Mouse (Mus musculus): ENCODE measurements around the gene Ftsj3. TPM values are rescaled to one million over a fixed set of nuclear protein-coding genes. Genes with fewer than 3 reads are reported as not detected.
"Not testable (repeated sequence)": the region's sequence is repeated elsewhere in the genome, so short reads cannot be mapped to it uniquely, and the experiment has no call there.

Gene Ftsj3
- polyA plus RNA-seq, 1 experiment, result 0.56 TPM

GRCm38 (mm10) chr11:106264988-106265387, 9.1 kb upstream of the Ftsj3 start:
- Histone ChIP-seq H3K9me3 (ENCODE audit: control insufficient read depth, low read length) (no peaks in the 10 kb centered on the region), H3K4me1 (ENCODE audit: control insufficient read depth) (peaks cover 23% of the 10 kb centered on the region), H3K27me3 (ENCODE audit: control insufficient read depth) (no peaks in the 10 kb centered on the region), H3K36me3 (ENCODE audit: control insufficient read depth) (peaks cover 94% of the 10 kb centered on the region), H3K4me3 (replicated peaks) (no peak overlapping the region)
- TF ChIP-seq TAL1 (IDR thresholded peaks at IDR 0.05; ENCODE audit: low read length) (no peak), GATA1 (IDR thresholded peaks at IDR 0.05; ENCODE audit: low read length) (no peak)

DNA sequence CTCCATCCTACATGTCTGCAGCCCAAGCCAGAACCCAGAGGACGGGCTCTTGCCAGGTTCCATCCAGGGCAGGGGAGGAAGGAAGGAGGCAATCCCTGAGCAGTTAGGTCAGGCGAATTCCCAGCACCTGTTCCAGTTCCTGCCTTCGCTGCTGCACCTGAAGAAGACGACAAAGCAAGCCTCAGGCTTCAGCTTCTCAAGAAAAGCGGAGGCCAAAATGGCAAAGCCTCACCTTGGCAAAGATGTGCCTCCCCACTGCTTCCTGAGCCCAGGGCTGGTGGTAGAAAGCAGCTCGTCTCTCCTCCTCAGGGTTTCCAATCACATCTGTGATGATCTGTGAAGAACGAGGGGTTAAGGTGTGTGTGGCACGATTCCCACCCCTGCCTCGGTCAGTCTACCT, 8.1 kb upstream of the Ftsj3 start:
- H3K27me3 ChIP-seq (ENCODE audit: control insufficient read depth), result no peaks in the 10 kb centered on the region
- peaks cover 16% of the 10 kb centered on the region for H3K4me1 ChIP-seq (ENCODE audit: control insufficient read depth)
- peaks cover 96% of the 10 kb centered on the region for H3K36me3 ChIP-seq (ENCODE audit: control insufficient read depth)

DNA sequence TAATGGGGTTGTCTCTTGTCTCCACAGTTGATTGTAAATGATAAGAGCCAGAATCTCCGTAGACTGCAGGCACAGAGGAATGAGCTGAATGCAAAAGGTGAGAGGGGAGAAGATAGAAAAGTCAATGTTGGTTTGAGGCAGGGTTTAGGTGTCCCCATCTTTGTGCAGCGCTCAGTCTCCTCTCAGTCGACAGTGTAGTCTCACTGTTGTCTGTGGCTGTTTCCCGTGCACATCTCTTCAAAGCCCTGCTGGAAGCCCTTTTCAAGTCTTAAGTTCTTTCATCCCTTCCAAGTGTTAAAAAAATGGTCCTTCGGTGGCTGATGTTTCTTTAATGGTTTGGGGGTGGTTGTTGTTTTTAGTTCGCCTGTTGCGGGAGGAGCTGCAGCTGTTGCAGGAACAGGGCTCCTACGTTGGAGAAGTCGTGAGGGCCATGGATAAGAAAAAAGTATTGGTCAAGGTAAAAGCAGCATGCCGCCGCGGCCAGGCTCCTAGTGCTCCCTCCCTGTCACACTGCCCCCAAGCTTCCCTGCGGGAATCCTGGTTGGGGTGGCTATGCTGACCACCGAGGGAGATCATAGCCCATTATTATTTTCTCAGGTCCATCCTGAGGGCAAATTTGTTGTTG, 5.1 kb upstream of the Ftsj3 start:
- H3K36me3 ChIP-seq (ENCODE audit: control insufficient read depth), result peaks cover 86% of the 10 kb centered on the region
- H3K27me3 ChIP-seq (ENCODE audit: control insufficient read depth), result no peaks in the 10 kb centered on the region
- H3K4me3 ChIP-seq (replicated peaks), result no peak overlapping the region
- no peak for TF ChIP-seq GATA1 (IDR thresholded peaks at IDR 0.05; ENCODE audit: low read length)
- no peak for TF ChIP-seq TAL1 (IDR thresholded peaks at IDR 0.05; ENCODE audit: low read length)
- no peaks in the 10 kb centered on the region for H3K9me3 ChIP-seq (ENCODE audit: control insufficient read depth, low read length)
- peaks cover 18% of the 10 kb centered on the region for H3K4me1 ChIP-seq (ENCODE audit: control insufficient read depth)

More for the DNA sequence above, 8.1 kb upstream of the Ftsj3 start:
- TF ChIP-seq GATA1 (IDR thresholded peaks at IDR 0.05; ENCODE audit: low read length) (no peak), TAL1 (IDR thresholded peaks at IDR 0.05; ENCODE audit: low read length) (no peak)
- Histone ChIP-seq H3K9me3 (ENCODE audit: control insufficient read depth, low read length) (no peaks in the 10 kb centered on the region), H3K4me3 (replicated peaks) (no peak overlapping the region)

- peaks cover 74% of the 10 kb centered on the region for H3K36me3 ChIP-seq (ENCODE audit: control insufficient read depth)
Observed at GRCm38 (mm10) chr11:106256775-106257174, 896 bp upstream of the Ftsj3 start.

DNA sequence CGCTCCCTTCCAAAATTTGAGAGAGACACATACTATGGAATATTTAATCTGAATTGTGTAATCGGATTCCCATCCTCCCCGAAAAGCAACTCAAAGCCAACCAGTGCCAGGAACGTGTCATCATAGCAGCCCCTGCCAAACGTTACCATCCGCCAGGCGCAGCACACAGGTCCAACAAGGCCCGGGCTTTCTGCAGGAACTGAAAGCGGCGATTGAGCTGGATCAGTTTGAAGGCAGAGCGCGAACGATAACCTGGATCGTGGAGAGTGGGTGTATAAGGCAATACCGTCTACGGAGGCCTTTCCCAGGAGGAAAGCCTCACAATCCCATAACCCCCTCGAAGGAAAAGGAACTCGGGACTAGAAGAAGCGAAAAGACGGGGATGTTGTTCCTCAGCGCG, 705 bp downstream of the Ftsj3 start:
- Histone ChIP-seq H3K9me3 (ENCODE audit: control insufficient read depth, low read length) (no peaks in the 10 kb centered on the region), H3K4me1 (ENCODE audit: control insufficient read depth) (peaks cover 39% of the 10 kb centered on the region)

More at GRCm38 (mm10) chr11:106256775-106257174, 896 bp upstream of the Ftsj3 start:
- peaks cover 39% of the 10 kb centered on the region for H3K4me1 ChIP-seq (ENCODE audit: control insufficient read depth)
- TF ChIP-seq TAL1 (IDR thresholded peaks at IDR 0.05; ENCODE audit: low read length), result no peak
- no peak for TF ChIP-seq GATA1 (IDR thresholded peaks at IDR 0.05; ENCODE audit: low read length)
- no peaks in the 10 kb centered on the region for H3K27me3 ChIP-seq (ENCODE audit: control insufficient read depth)
- H3K4me3 ChIP-seq (replicated peaks), result peak overlapping the region; percentile 94
- H3K9me3 ChIP-seq (ENCODE audit: control insufficient read depth, low read length), result no peaks in the 10 kb centered on the region

DNA sequence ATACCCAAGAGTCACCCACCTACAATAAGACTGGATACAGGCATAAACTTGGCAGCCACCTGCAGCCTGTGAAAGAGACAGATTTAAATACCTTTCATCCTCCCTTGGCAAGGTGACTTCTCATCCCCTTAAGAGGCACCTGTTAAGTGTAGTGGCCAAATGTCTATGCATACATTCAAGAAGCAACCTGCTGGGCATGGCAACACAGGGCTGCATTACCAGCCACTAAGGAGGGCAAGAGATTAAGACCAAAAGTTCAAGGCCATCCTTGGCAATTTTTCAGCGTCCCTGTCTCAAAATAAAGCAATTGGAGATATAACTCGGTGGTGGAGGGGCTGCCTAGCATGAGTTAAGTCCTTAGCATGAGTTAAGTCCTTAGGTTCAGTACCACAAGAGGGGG, 1.1 kb downstream of the Ftsj3 start:
- peaks cover 76% of the 10 kb centered on the region for H3K36me3 ChIP-seq (ENCODE audit: control insufficient read depth)
- TF ChIP-seq GATA1 (IDR thresholded peaks at IDR 0.05; ENCODE audit: low read length) (no peak), TAL1 (IDR thresholded peaks at IDR 0.05; ENCODE audit: low read length) (no peak)
- no peaks in the 10 kb centered on the region for H3K9me3 ChIP-seq (ENCODE audit: control insufficient read depth, low read length)
- H3K4me3 ChIP-seq (replicated peaks), result peak overlapping the region; percentile 94
- no peaks in the 10 kb centered on the region for H3K27me3 ChIP-seq (ENCODE audit: control insufficient read depth)
- peaks cover 39% of the 10 kb centered on the region for H3K4me1 ChIP-seq (ENCODE audit: control insufficient read depth)

More for the DNA sequence above, 705 bp downstream of the Ftsj3 start:
- H3K27me3 ChIP-seq (ENCODE audit: control insufficient read depth), result no peaks in the 10 kb centered on the region
- TF ChIP-seq TAL1 (IDR thresholded peaks at IDR 0.05; ENCODE audit: low read length) (no peak), GATA1 (IDR thresholded peaks at IDR 0.05; ENCODE audit: low read length) (no peak)
- H3K4me3 ChIP-seq (replicated peaks), result peak overlapping the region; percentile 94
- peaks cover 76% of the 10 kb centered on the region for H3K36me3 ChIP-seq (ENCODE audit: control insufficient read depth)

GRCm38 (mm10) chr11:106249326-106249725, 6.6 kb downstream of the Ftsj3 start:
- Histone ChIP-seq H3K27me3 (ENCODE audit: control insufficient read depth) (no peaks in the 10 kb centered on the region), H3K9me3 (ENCODE audit: control insufficient read depth, low read length) (peaks cover 5% of the 10 kb centered on the region; the same call in 1 of the 2 replicates), H3K4me1 (ENCODE audit: control insufficient read depth) (peaks cover 8% of the 10 kb centered on the region), H3K36me3 (ENCODE audit: control insufficient read depth) (peaks cover 99% of the 10 kb centered on the region), H3K4me3 (replicated peaks) (no peak overlapping the region)
- no peak for TF ChIP-seq GATA1 (IDR thresholded peaks at IDR 0.05; ENCODE audit: low read length)
- no peak for TF ChIP-seq TAL1 (IDR thresholded peaks at IDR 0.05; ENCODE audit: low read length)

GRCm38 (mm10) chr11:106246834-106247233, 9.0 kb downstream of the Ftsj3 start:
- H3K36me3 ChIP-seq (ENCODE audit: control insufficient read depth), result peaks cover 99% of the 10 kb centered on the region
- H3K27me3 ChIP-seq (ENCODE audit: control insufficient read depth), result no peaks in the 10 kb centered on the region
- peaks cover 5% of the 10 kb centered on the region; the same call in 1 of the 2 replicates for H3K9me3 ChIP-seq (ENCODE audit: control insufficient read depth, low read length)
- no peaks in the 10 kb centered on the region for H3K4me1 ChIP-seq (ENCODE audit: control insufficient read depth)
- no peak for TF ChIP-seq GATA1 (IDR thresholded peaks at IDR 0.05; ENCODE audit: low read length)
- TF ChIP-seq TAL1 (IDR thresholded peaks at IDR 0.05; ENCODE audit: low read length), result no peak
- H3K4me3 ChIP-seq (replicated peaks), result no peak overlapping the region

GRCm38 (mm10) chr11:106233978-106234377, 21.9 kb downstream of the Ftsj3 start:
- H3K4me1 ChIP-seq (ENCODE audit: control insufficient read depth); H3K9me3 ChIP-seq (ENCODE audit: control insufficient read depth, low read length); H3K4me3 ChIP-seq (replicated peaks); H3K27me3 ChIP-seq (ENCODE audit: control insufficient read depth): not testable (repeated sequence)
- H3K36me3 ChIP-seq (ENCODE audit: control insufficient read depth), result peaks cover 90% of the 10 kb centered on the region

DNA sequence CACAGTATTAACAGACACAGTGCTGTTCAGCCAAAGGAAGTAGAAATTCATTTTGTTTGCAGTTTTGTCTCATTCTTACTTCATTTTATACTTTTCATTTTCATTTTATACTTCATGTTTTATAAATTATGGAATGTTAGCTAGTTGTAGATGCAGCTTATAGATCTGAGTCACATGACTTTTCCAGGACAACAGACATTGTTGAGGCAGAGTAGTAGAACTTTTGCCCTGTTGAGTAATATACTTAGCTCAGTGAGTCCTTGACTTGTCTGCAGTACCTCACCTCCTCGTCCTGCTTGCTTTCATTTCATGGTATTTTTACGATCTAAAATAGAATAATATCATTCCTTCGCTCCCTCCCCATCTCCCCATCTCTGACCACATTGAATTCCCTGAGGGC, 35.3 kb downstream of the Ftsj3 start:
- Histone ChIP-seq H3K4me1 (ENCODE audit: control insufficient read depth) (peaks cover 28% of the 10 kb centered on the region), H3K4me3 (replicated peaks) (no peak overlapping the region), H3K9me3 (ENCODE audit: control insufficient read depth, low read length) (no peaks in the 10 kb centered on the region), H3K36me3 (ENCODE audit: control insufficient read depth) (peaks cover 33% of the 10 kb centered on the region), H3K27me3 (ENCODE audit: control insufficient read depth) (no peaks in the 10 kb centered on the region)
- TF ChIP-seq GATA1 (IDR thresholded peaks at IDR 0.05; ENCODE audit: low read length) (no peak), TAL1 (IDR thresholded peaks at IDR 0.05; ENCODE audit: low read length) (no peak)

Data from erythroblast, embryonic 14.5 days (primary cell).